Comparison of ENCODE assay signal across 9 mouse cellular contexts in genomic region chr1:135958483-135958882, GRCm38 (mm10). TPM values are rescaled to one million over a fixed set of nuclear protein-coding genes. Genes with fewer than 3 reads are reported as not detected.
A peak's percentile ranks its signal among the peaks of the same experiment; 100 is the strongest.
DNase-seq lines count a peak whose midpoint lies in the region; ATAC-seq and TF ChIP-seq lines count a peak whose summit lies in the region.
"Had no signal": no experiment of that assay in that cellular context is flagged by ENCODE, and none has a peak within 500 bp of the region (broad histone marks: within the 10 kb centered on the region; RNA-seq: fewer than 3 reads in every experiment).

No protein-coding gene starts in this region.

- WGBS in cerebellum, adult 2 months: 45% methylated on average over 4 of the region's 4 CpGs
- WGBS in liver, embryonic 14.5 days (ENCODE audit: insufficient replicate concordance): 29% methylated on average over 4 of the region's 4 CpGs
- WGBS in liver, embryonic 12.5 days (ENCODE audit: insufficient replicate concordance): 38% methylated on average over 4 of the region's 4 CpGs
- 41% methylated on average over 4 of the region's 4 CpGs for WGBS in kidney, postnatal 0 days
- WGBS in stomach, postnatal 0 days: 40% methylated on average over 4 of the region's 4 CpGs

- H3K27ac ChIP-seq in cerebellum, adult 2 months (ENCODE audit: insufficient read depth, low read length): no peak overlapping the region
- no peak overlapping the region for H3K27ac ChIP-seq in liver, embryonic 14.5 days
- H3K27ac ChIP-seq in liver, embryonic 12.5 days: no peak overlapping the region
- H3K27ac ChIP-seq in kidney, postnatal 0 days: no peak overlapping the region
- no peak overlapping the region for H3K27ac ChIP-seq in stomach, postnatal 0 days (replicated peaks)
- H3K27ac ChIP-seq: neural tube, embryonic 13.5 days had no signal

- no peaks in the 10 kb centered on the region for H3K9me3 ChIP-seq in liver, embryonic 14.5 days (ENCODE audit: control insufficient read depth, low read length)
- no peaks in the 10 kb centered on the region for H3K9me3 ChIP-seq in liver, embryonic 12.5 days (replicated peaks)
- H3K9me3 ChIP-seq in kidney, postnatal 0 days (replicated peaks; ENCODE audit: low read length): no peaks in the 10 kb centered on the region
- no peaks in the 10 kb centered on the region for H3K9me3 ChIP-seq in stomach, postnatal 0 days (ENCODE audit: control insufficient read depth, low read length)
- H3K9me3 ChIP-seq: neural tube, embryonic 13.5 days had no signal

- ATAC-seq in liver, embryonic 14.5 days (ENCODE audit: insufficient read depth): no peak
- ATAC-seq in liver, embryonic 12.5 days: no peak
- peak; percentile 25; the same call in 1 of the 2 replicates for ATAC-seq in kidney, postnatal 0 days (replicated peaks; ENCODE audit: low FRiP score, low read depth)
- ATAC-seq in stomach, postnatal 0 days (ENCODE audit: low FRiP score, low TSS enrichment): no peak

- no peak overlapping the region for H3K4me3 ChIP-seq in cerebellum, adult 2 months (replicated peaks; ENCODE audit: insufficient read depth, low read depth, low read length)
- H3K4me3 ChIP-seq in liver, embryonic 14.5 days (ENCODE audit: insufficient read depth in 1 of 2, low read depth in 2 of 2, low read length in 2 of 2): no peak overlapping the region
- H3K4me3 ChIP-seq in liver, embryonic 12.5 days: no peak overlapping the region
- no peak overlapping the region for H3K4me3 ChIP-seq in kidney, postnatal 0 days (replicated peaks; ENCODE audit: low read depth, low read length)
- no peak overlapping the region for H3K4me3 ChIP-seq in stomach, postnatal 0 days (ENCODE audit: low read depth, low read length)
- H3K4me3 ChIP-seq: neural tube, embryonic 13.5 days had no signal

- TF ChIP-seq EP300 in liver, embryonic 14.5 days (IDR thresholded peaks at IDR 0.05; ENCODE audit: low read depth): no peak
- TF ChIP-seq EP300 in stomach, postnatal 0 days (optimal IDR thresholded peaks at IDR 0.05): no peak

- no peak overlapping the region for H3K9ac ChIP-seq in liver, embryonic 14.5 days (replicated peaks)
- H3K9ac ChIP-seq in liver, embryonic 12.5 days: no peak overlapping the region
- H3K9ac ChIP-seq in kidney, postnatal 0 days (ENCODE audit: low read depth, low read length): no peak overlapping the region
- H3K9ac ChIP-seq in stomach, postnatal 0 days (ENCODE audit: low read length): no peak overlapping the region
- H3K9ac ChIP-seq: neural tube, embryonic 13.5 days had no signal

- H3K4me1 ChIP-seq in cerebellum, adult 2 months (ENCODE audit: control insufficient read depth, insufficient read depth, low read length): no peaks in the 10 kb centered on the region; the same call in 1 of the 2 replicates
- H3K4me1 ChIP-seq in liver, embryonic 14.5 days (replicated peaks; ENCODE audit: control insufficient read depth in 2 of 2, insufficient read depth in 2 of 2, low read length in 1 of 2): no peaks in the 10 kb centered on the region
- no peaks in the 10 kb centered on the region for H3K4me1 ChIP-seq in liver, embryonic 12.5 days
- no peaks in the 10 kb centered on the region for H3K4me1 ChIP-seq in kidney, postnatal 0 days (replicated peaks; ENCODE audit: insufficient read depth, low read length)
- no peaks in the 10 kb centered on the region for H3K4me1 ChIP-seq in stomach, postnatal 0 days (replicated peaks; ENCODE audit: control insufficient read depth, insufficient read depth)
- H3K4me1 ChIP-seq: neural tube, embryonic 13.5 days had no signal

- no peak overlapping the region for H3K4me2 ChIP-seq in liver, embryonic 14.5 days (ENCODE audit: low read depth)
- H3K4me2 ChIP-seq in liver, embryonic 12.5 days: no peak overlapping the region
- H3K4me2 ChIP-seq in kidney, postnatal 0 days (ENCODE audit: low read length): no peak overlapping the region
- no peak overlapping the region for H3K4me2 ChIP-seq in stomach, postnatal 0 days (replicated peaks; ENCODE audit: low read depth)
- H3K4me2 ChIP-seq: neural tube, embryonic 13.5 days had no signal

- no peak for TF ChIP-seq POLR2A in cerebellum, adult 2 months (IDR thresholded peaks at IDR 0.05; ENCODE audit: borderline replicate concordance, insufficient read depth, low read length)

- peak in 1 of 2 experiments; percentile 43 for DNase-seq in cerebellum, adult 2 months
- DNase-seq in cerebellum, adult 9-11 months: no peak
- peak in 1 of 3 experiments; percentile 40 for DNase-seq in liver, embryonic 14.5 days (ENCODE audit: low read depth in 3 of 3, low spot score in 3 of 3)
- peak; percentile 80 for DNase-seq in embryo, embryonic 10.5 days (ENCODE audit: low spot score)
- peak; percentile 83 for DNase-seq in kidney, postnatal 0 days (ENCODE audit: low spot score)
- DNase-seq in stomach, postnatal 0 days (ENCODE audit: low spot score): no peak
- DNase-seq in ovary, postnatal 14 days (ENCODE audit: low spot score): no peak

- peak; percentile 71 for TF ChIP-seq CTCF in cerebellum, adult 2 months (IDR thresholded peaks at IDR 0.05; ENCODE audit: borderline replicate concordance, insufficient read depth, low read depth, low read length)
- peak; percentile 77 for TF ChIP-seq CTCF in liver, embryonic 14.5 days (IDR thresholded peaks at IDR 0.05; ENCODE audit: low read depth)
- TF ChIP-seq CTCF in kidney, postnatal 0 days (IDR thresholded peaks at IDR 0.05; ENCODE audit: low read depth): peak; percentile 87
- peak; percentile 85 for TF ChIP-seq CTCF in stomach, postnatal 0 days (IDR thresholded peaks at IDR 0.05; ENCODE audit: low read depth)

- no peaks in the 10 kb centered on the region for H3K36me3 ChIP-seq in liver, embryonic 14.5 days (replicated peaks; ENCODE audit: control insufficient read depth, insufficient read depth, low read depth)
- no peaks in the 10 kb centered on the region for H3K36me3 ChIP-seq in liver, embryonic 12.5 days
- H3K36me3 ChIP-seq in kidney, postnatal 0 days (ENCODE audit: insufficient read depth, low read length): no peaks in the 10 kb centered on the region
- H3K36me3 ChIP-seq in stomach, postnatal 0 days (ENCODE audit: control insufficient read depth, insufficient read depth, low read length): no peaks in the 10 kb centered on the region
- H3K36me3 ChIP-seq: neural tube, embryonic 13.5 days had no signal

- H3K27me3 ChIP-seq in cerebellum, adult 2 months (ENCODE audit: control insufficient read depth, insufficient read depth, low read length): no peaks in the 10 kb centered on the region
- H3K27me3 ChIP-seq in liver, embryonic 14.5 days (ENCODE audit: control insufficient read depth, insufficient read depth, low read length): no peaks in the 10 kb centered on the region; the same call in 1 of the 2 replicates
- H3K27me3 ChIP-seq in liver, embryonic 12.5 days (replicated peaks): peaks cover 77% of the 10 kb centered on the region
- no peaks in the 10 kb centered on the region for H3K27me3 ChIP-seq in kidney, postnatal 0 days (ENCODE audit: insufficient read depth, low read length)
- H3K27me3 ChIP-seq in stomach, postnatal 0 days (ENCODE audit: control insufficient read depth, insufficient read depth, low read length): no peaks in the 10 kb centered on the region

RNA-seq across cellular contexts. Expression of gene Pkp1, which starts 39.5 kb away (rescaled TPM):
- polyA plus RNA-seq in cerebellum, adult 2 months (2012; rRNA removed): 0.07 and 0.08 TPM in 2 replicates
- 0.01 and 0.02 TPM in 2 replicates for polyA plus RNA-seq in liver, embryonic 14.5 days (2012; rRNA removed)
- not detected in 2 replicates for polyA plus RNA-seq in liver, embryonic 14.5 days (2014; fragmentation: Nextera tagmentation; extraction: Ambion mirVana)
- polyA plus RNA-seq in liver, embryonic 12.5 days (2016; fragmentation: Nextera tagmentation; extraction: Ambion mirVana): not detected in 2 replicates
- polyA plus RNA-seq in kidney, postnatal 0 days (2015; fragmentation: Nextera tagmentation; extraction: Ambion mirVana): 0.22 and 0.24 TPM in 2 replicates
- polyA plus RNA-seq in stomach, postnatal 0 days (2015; fragmentation: Nextera tagmentation; extraction: Ambion mirVana): 29.8 and 34.2 TPM in 2 replicates

RNA-seq across cellular contexts. Expression of gene Igfn1, which starts 47.7 kb away (rescaled TPM):
- 0.33 and 0.65 TPM in 2 replicates for polyA plus RNA-seq in cerebellum, adult 2 months (2012; rRNA removed)
- polyA plus RNA-seq in liver, embryonic 14.5 days (2012; rRNA removed): not detected in 2 replicates
- polyA plus RNA-seq in liver, embryonic 14.5 days (2014; fragmentation: Nextera tagmentation; extraction: Ambion mirVana): not detected in 2 replicates
- polyA plus RNA-seq in liver, embryonic 12.5 days (2016; fragmentation: Nextera tagmentation; extraction: Ambion mirVana): not detected in 2 replicates
- 0.20 and 0.25 TPM in 2 replicates for polyA plus RNA-seq in kidney, postnatal 0 days (2015; fragmentation: Nextera tagmentation; extraction: Ambion mirVana)
- polyA plus RNA-seq in stomach, postnatal 0 days (2015; fragmentation: Nextera tagmentation; extraction: Ambion mirVana): 0.02 and 0.04 TPM in 2 replicates
- polyA plus RNA-seq: neural tube, embryonic 13.5 days had no signal

RNA-seq across cellular contexts. Expression of gene Tmem9, which starts 49.5 kb away (rescaled TPM):
- 141 and 143 TPM in 2 replicates for polyA plus RNA-seq in cerebellum, adult 2 months (2012; rRNA removed)
- polyA plus RNA-seq in liver, embryonic 14.5 days (2012; rRNA removed): 43.9 and 44.4 TPM in 2 replicates
- 42.4 and 44.2 TPM in 2 replicates for polyA plus RNA-seq in liver, embryonic 14.5 days (2014; fragmentation: Nextera tagmentation; extraction: Ambion mirVana)
- polyA plus RNA-seq in liver, embryonic 12.5 days (2016; fragmentation: Nextera tagmentation; extraction: Ambion mirVana): 95.0 and 103 TPM in 2 replicates
- polyA plus RNA-seq in kidney, postnatal 0 days (2015; fragmentation: Nextera tagmentation; extraction: Ambion mirVana): 223 and 242 TPM in 2 replicates
- 65.9 and 66.1 TPM in 2 replicates for polyA plus RNA-seq in stomach, postnatal 0 days (2015; fragmentation: Nextera tagmentation; extraction: Ambion mirVana)

Comparison
In these comparisons a context has a peak if more than half of its experiments do, and no peak if none do; other contexts are left out.
1. DNase-seq: peak in embryo, embryonic 10.5 days (single experiment) and kidney, postnatal 0 days (single experiment); none in cerebellum, adult 9-11 months (single experiment), stomach, postnatal 0 days (single experiment) and ovary, postnatal 14 days (single experiment).
2. RNA of gene Pkp1, which starts 39.5 kb away (polyA plus RNA-seq): 29.8 to 34.2 TPM in stomach, postnatal 0 days; 0.22 to 0.24 TPM in kidney, postnatal 0 days, 0.07 to 0.08 TPM in cerebellum, adult 2 months, 0.01 to 0.02 TPM in liver, embryonic 14.5 days and not detected in liver, embryonic 12.5 days; every median in the first group is over 10 times any median in the second.
3. Peak in every context shown above with its lines, with median percentiles within 50 percentile points of each other: CTCF ChIP-seq.